Mouse (Mus musculus) brain, embryonic 14.5 days (tissue): ENCODE results near the gene Ifna6.

Source experiments
- CTCF ChIP-seq: fragments of 200-500 bp; IDR thresholded peaks from 2 replicates; pipeline ENCODE4 v1.5.1; 2012; ENCODE audit warnings: inconsistent platforms, mild to moderate bottlenecking, moderate library complexity, borderline replicate concordance; ENCODE audit not compliant: insufficient read depth, insufficient read length; ENCODE audit errors: extremely low read depth
- POLR2A ChIP-seq: fragments of 200-500 bp; IDR thresholded peaks from 2 replicates; pipeline ENCODE4 v1.6.1; 2012; ENCODE audit warnings: mild to moderate bottlenecking, inconsistent platforms, borderline replicate concordance; ENCODE audit not compliant: poor library complexity, insufficient read depth, insufficient read length, severe bottlenecking; ENCODE audit errors: extremely low read depth

DNA sequence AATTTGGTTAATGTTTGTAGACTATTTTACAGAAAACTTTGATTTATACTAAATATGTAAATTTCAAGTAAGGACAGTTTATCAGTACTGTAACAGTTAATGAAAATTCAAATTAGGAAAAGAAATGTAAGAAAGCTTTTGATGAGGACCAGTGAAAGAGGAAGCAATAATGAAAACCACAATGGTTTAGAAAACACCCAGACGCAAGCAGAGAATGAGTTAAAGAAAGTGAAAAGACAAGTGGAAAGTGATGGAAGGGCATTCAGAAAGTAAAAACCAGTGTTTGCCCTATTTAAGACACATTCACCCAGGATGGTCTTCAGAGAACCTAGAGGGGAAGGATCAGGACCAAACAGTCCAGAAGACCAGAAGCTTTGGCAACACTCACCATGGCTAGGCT is 22.5 kb downstream of the Ifna6 start, which contains the start of gene Ifna1:
- TF ChIP-seq POLR2A (no peak), CTCF (no peak)
